Mouse (Mus musculus) hindbrain, postnatal 0 days (tissue): ENCODE measurements around the gene Ascc3. TPM values are rescaled to one million over a fixed set of nuclear protein-coding genes. Genes with fewer than 3 reads are reported as not detected.

Source experiments
- ATAC-seq: fragments of 200-750 bp; cut with Nextera tagmentation; 2 replicates; pipeline ENCODE4 v1.8.0; 2017; ENCODE audit warnings: mild to moderate bottlenecking, moderate TSS enrichment, moderate library complexity
- DNase-seq: peaks from one replicate; pipeline ENCODE4 v3.0.0-alpha.2; 2015; ENCODE audit warnings: low spot score
- H3K27ac ChIP-seq: fragments of 300-500 bp; sonication (generic); 2 replicates; pipeline ENCODE4 v1.5.1; 2014; ENCODE audit warnings: mild to moderate bottlenecking
- H3K27me3 ChIP-seq: fragments of 300-500 bp; sonication (generic); 2 replicates; pipeline ENCODE4 v1.6.1; 2014; ENCODE audit warnings: low read length, mixed read lengths; ENCODE audit not compliant: insufficient read depth
- H3K36me3 ChIP-seq: fragments of 300-500 bp; sonication (generic); 2 replicates; pipeline ENCODE4 v1.6.1; 2014; ENCODE audit warnings: low read length, mixed read lengths; ENCODE audit not compliant: insufficient read depth
- H3K4me1 ChIP-seq: fragments of 300-500 bp; sonication (generic); 2 replicates; pipeline ENCODE4 v1.6.1; 2014; ENCODE audit warnings: antibody characterized with exemption, low read length, mixed read lengths; ENCODE audit not compliant: insufficient read depth
- H3K4me2 ChIP-seq: fragments of 300-500 bp; sonication (generic); 2 replicates; pipeline ENCODE4 v1.6.1; 2014; ENCODE audit warnings: low read depth, mild to moderate bottlenecking, low read length, moderate library complexity, mixed read lengths
- H3K4me3 ChIP-seq: fragments of 300-500 bp; sonication (generic); 2 replicates; pipeline ENCODE4 v1.5.1; 2014; ENCODE audit warnings: low read length
- H3K9ac ChIP-seq: fragments of 300-500 bp; sonication (generic); replicated peaks from 2 replicates; pipeline ENCODE4 v1.6.1; 2014; ENCODE audit warnings: mild to moderate bottlenecking, low read length, moderate library complexity, mixed read lengths
- H3K9me3 ChIP-seq: fragments of 300-500 bp; sonication (generic); 2 replicates; pipeline ENCODE4 v1.6.1; 2016; ENCODE audit warnings: low read length, mixed read lengths
- CTCF ChIP-seq: IDR thresholded peaks from 2 replicates; pipeline ENCODE4 v1.5.1; 2016; ENCODE audit warnings: antibody characterized with exemption, control low read depth, low read depth
- WGBS: fragments of 180-500 bp; shearing (Covaris S2); extraction: QIAGEN DNeasy Blood & Tissue Kit; methylation state at CpG from one replicate; pipeline ENCODE4 v1.1.7; 2014; 5-methylcytosine and 5-hydroxymethylcytosine counted together
- polyA plus RNA-seq: library from polyadenylated mRNA; unstranded; fragments of >200 nt; fragmentation: Nextera tagmentation; extraction: Ambion mirVana; gene quantifications from 2 replicates; pipeline ENCODE4 v1.2.1, GENCODE M21; 2015
- total RNA-seq: library from RNA; depleted of rRNA; stranded (reverse); fragments of >200 nt; gene quantifications from 2 replicates; pipeline ENCODE4 v1.2.3, GENCODE M21; 2014

The Ascc3 gene
- total and polyA plus RNA-seq, 2 experiments from 2014 or later, result 14.3 to 20.6 TPM

DNA sequence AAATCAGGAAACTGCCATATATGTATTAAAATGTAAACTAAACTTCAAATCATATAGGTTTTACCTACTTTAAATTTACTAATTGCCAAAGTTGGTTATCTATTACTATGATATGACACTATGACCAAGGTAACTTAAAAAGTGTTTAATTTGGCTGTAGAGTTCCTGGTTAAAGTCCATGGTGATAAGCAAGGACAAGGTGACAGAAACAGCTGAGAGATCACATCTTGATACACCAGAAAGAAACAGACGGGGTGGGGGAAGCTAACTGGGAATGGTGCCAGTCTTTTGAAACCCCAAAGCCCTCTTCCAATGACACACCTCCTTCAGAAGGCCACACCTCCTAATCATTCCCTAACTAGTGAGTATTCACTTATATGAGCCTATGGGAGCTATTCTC, 33.4 kb downstream of the Ascc3 start:
- Histone ChIP-seq H3K27me3 (no peaks in the 10 kb centered on the region), H3K9ac (no peak overlapping the region), H3K4me1 (no peaks in the 10 kb centered on the region), H3K36me3 (no peaks in the 10 kb centered on the region), H3K4me3 (no peak overlapping the region), H3K27ac (no peak overlapping the region), H3K4me2 (no peak overlapping the region), H3K9me3 (0 out of 2 replicates have a peak, but pooled peaks cover 6% of the 10 kb centered on the region)
- ATAC-seq, result no peak
- TF ChIP-seq CTCF, result no peak
- WGBS, result 57% methylated on average over 1 of the region's 1 CpGs
- no peak for DNase-seq

DNA sequence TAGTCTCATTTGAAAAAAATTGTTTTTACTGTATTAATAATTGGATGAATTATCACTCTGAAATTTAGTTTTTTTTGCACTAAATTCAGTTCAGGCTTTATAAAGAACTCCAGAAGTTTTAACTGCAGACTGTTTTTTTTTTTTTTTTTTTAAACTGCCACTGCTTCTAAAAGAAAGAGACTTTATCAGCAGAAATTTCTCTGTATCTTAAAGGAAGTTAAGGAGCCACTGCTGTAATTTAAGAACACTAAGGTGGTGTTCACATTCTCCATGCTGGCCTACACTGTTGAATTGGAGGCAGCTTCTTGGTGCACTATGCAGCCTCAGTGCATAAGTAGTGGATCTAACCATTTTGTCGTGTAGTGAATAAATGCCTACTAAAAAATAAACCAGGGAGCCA, 47.1 kb downstream of the Ascc3 start:
- TF ChIP-seq CTCF, result no peak
- Histone ChIP-seq H3K4me1 (no peaks in the 10 kb centered on the region), H3K4me3 (no peak overlapping the region), H3K27ac (no peak overlapping the region), H3K4me2 (no peak overlapping the region), H3K36me3 (no peaks in the 10 kb centered on the region), H3K9ac (no peak overlapping the region), H3K27me3 (no peaks in the 10 kb centered on the region), H3K9me3 (no peaks in the 10 kb centered on the region)
- no peak for ATAC-seq
- DNase-seq, result no peak
- WGBS, result 69% methylated on average over 1 of the region's 1 CpGs

DNA sequence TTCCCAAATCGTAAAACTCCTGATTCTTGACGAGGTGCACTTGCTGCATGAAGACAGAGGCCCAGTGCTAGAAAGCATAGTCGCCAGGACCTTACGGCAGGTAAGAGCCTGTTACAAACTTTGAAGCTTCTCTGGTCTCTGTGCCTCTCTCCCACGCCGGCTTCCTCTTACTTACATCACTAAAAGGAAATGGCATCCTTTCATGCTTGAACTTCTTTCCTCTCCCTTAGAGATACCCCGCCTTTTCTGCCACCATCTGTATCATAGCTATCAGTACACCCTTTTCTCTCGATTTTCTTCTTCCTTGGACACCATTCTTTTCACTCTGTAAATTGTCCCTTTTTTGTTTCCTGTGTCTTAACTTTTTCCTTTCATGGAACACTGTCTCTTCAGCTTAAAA, 58.1 kb downstream of the Ascc3 start:
- no peak for ATAC-seq
- TF ChIP-seq CTCF, result no peak

DNA sequence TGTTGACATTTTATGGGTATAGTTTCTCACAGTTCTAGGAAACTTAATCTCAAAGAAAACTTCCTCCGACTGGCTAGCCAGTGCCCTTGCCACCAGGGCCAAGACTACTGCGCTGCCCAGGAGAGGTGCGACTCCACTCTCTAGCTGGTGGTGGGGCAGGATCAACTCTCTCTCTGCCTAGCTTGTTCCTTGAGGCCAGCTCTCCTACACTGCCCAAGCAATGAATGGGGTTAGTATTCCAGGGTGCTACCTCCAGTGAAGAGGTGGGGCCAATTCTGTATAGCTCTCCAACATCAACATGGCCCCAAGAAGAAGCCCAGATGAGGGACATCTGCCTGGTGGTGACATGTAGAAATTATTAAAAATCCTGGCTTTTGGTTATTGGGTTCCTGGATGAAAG, 61.1 kb downstream of the Ascc3 start:
- Histone ChIP-seq H3K27me3 (no peaks in the 10 kb centered on the region), H3K27ac (no peak overlapping the region), H3K9me3 (no peaks in the 10 kb centered on the region), H3K9ac (no peak overlapping the region), H3K4me3 (no peak overlapping the region), H3K4me1 (no peaks in the 10 kb centered on the region), H3K4me2 (no peak overlapping the region), H3K36me3 (peaks cover 7% of the 10 kb centered on the region)
- 97% methylated on average over 3 of the region's 3 CpGs for WGBS
- DNase-seq (no peak), ATAC-seq (no peak)
- TF ChIP-seq CTCF, result no peak

More for the DNA sequence above, 58.1 kb downstream of the Ascc3 start:
- no peak overlapping the region for H3K9ac ChIP-seq
- H3K4me1 ChIP-seq, result no peaks in the 10 kb centered on the region
- no peaks in the 10 kb centered on the region for H3K27me3 ChIP-seq
- 93% methylated on average over 8 of the region's 8 CpGs for WGBS
- no peak overlapping the region for H3K27ac ChIP-seq
- H3K36me3 ChIP-seq, result peaks cover 7% of the 10 kb centered on the region
- no peak for DNase-seq
- no peak overlapping the region for H3K4me3 ChIP-seq
- no peaks in the 10 kb centered on the region for H3K9me3 ChIP-seq
- H3K4me2 ChIP-seq, result no peak overlapping the region

DNA sequence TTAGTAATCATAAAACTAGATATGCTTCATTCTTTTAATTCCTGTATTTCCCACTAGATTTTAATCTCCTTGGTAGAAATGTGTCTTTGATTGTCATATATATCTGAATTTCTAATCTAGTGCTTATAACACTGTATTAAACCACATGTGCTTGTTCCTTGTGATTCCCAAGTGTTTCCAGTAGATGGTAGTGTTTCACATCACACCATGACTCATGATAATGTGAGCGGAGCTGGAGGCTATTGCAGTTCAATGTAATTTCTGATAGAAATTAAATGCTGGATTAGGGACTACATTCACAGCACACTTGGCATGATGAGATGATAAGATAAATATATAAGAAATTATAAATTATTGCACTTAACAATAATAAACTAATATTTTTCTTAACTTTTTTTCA, 64.9 kb downstream of the Ascc3 start:
- peak; percentile 68 for TF ChIP-seq CTCF
- Histone ChIP-seq H3K27me3 (no peaks in the 10 kb centered on the region), H3K4me2 (no peak overlapping the region), H3K4me1 (no peaks in the 10 kb centered on the region), H3K9me3 (no peaks in the 10 kb centered on the region), H3K9ac (no peak overlapping the region), H3K27ac (no peak overlapping the region), H3K36me3 (peaks cover 7% of the 10 kb centered on the region; the same call in 1 of the 2 replicates), H3K4me3 (no peak overlapping the region)
- peak; percentile 69 for DNase-seq
- peak; percentile 71 for ATAC-seq
- WGBS, result 40% methylated on average over 1 of the region's 1 CpGs

DNA sequence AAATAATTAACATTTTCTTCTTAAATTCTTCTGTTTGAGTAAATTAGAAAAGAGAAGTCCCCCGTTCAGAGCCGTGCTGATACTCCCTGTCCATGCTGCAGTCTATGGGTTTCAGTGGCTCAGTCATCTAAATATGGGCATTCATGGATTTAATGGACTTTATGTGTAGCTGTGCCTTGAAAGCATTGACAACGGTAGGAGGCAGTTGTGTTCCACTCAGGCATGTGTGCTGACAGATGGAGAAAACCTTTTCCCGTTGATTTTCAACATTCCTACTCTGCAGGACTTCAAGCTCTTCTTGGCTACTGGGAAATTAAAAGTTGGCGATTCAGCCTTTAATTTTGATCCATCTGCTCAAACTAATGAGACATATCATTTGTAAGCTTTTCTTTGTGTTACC, 79.0 kb downstream of the Ascc3 start:
- Histone ChIP-seq H3K9ac (no peak overlapping the region), H3K4me3 (no peak overlapping the region), H3K36me3 (no peaks in the 10 kb centered on the region), H3K4me2 (no peak overlapping the region), H3K27ac (no peak overlapping the region), H3K4me1 (no peaks in the 10 kb centered on the region), H3K27me3 (no peaks in the 10 kb centered on the region), H3K9me3 (no peaks in the 10 kb centered on the region)
- peak; percentile 63 for DNase-seq
- TF ChIP-seq CTCF, result peak; percentile 44; the same call in 1 of the 2 replicates
- WGBS, result 31% methylated on average over 5 of the region's 5 CpGs
- peak; percentile 79 for ATAC-seq

DNA sequence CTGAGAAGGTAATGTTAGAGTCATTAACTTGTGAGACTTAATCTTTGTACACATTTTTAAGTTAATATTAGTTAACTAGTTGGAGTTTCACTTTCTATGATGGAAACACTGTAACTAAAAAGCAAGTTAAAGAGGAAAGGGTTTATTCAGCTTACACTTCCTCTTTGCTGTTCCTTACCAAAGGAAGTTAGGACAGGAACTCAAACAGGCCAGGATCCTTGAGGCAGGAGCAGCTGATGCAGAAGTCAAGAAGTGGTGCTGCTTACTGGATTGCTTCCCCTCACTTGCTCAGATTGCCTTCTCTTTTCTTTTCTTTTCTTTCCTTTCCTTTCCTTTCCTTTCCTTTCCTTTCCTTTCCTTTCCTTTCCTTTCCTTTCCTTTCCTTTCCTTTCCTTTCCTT, 97.9 kb downstream of the Ascc3 start:
- no peak overlapping the region for H3K4me2 ChIP-seq
- DNase-seq (no peak), ATAC-seq (no peak)
- no peak overlapping the region for H3K4me3 ChIP-seq
- no peaks in the 10 kb centered on the region for H3K36me3 ChIP-seq
- no peak for TF ChIP-seq CTCF
- H3K9ac ChIP-seq, result no peak overlapping the region
- no peaks in the 10 kb centered on the region for H3K27me3 ChIP-seq
- H3K9me3 ChIP-seq, result no peaks in the 10 kb centered on the region
- no peaks in the 10 kb centered on the region for H3K4me1 ChIP-seq
- no peak overlapping the region for H3K27ac ChIP-seq
